Mouse (Mus musculus) ES-Bruce4 (cell line): ENCODE results near the gene Ppm1h. TPM values are rescaled to one million over a fixed set of nuclear protein-coding genes. Genes with fewer than 3 reads are reported as not detected.
A peak's percentile ranks its signal among the peaks of the same experiment; 100 is the strongest.

Source experiments
- H3K27ac ChIP-seq: 2 replicates; pipeline ENCODE4 v1.5.1; 2012; ENCODE audit warnings: low read length, inconsistent platforms; ENCODE audit not compliant: insufficient read depth
- H3K27me3 ChIP-seq: 2 replicates; pipeline ENCODE4 v1.6.1; 2012; ENCODE audit warnings: mild to moderate bottlenecking, low read length, inconsistent platforms; ENCODE audit not compliant: control insufficient read depth, poor library complexity, insufficient read depth, severe bottlenecking
- H3K36me3 ChIP-seq: 2 replicates; pipeline ENCODE4 v1.6.1; 2012; ENCODE audit warnings: inconsistent platforms, mild to moderate bottlenecking, low read length, moderate library complexity; ENCODE audit not compliant: control insufficient read depth, poor library complexity, insufficient read depth, severe bottlenecking
- H3K4me1 ChIP-seq: one replicate; pipeline ENCODE4 v1.8.1; 2011; ENCODE audit warnings: low read length; ENCODE audit not compliant: control insufficient read depth, insufficient read depth
- H3K4me3 ChIP-seq: 2 replicates; pipeline ENCODE4 v1.5.1; 2011; ENCODE audit warnings: low read depth, mild to moderate bottlenecking, low read length
- H3K9ac ChIP-seq: 2 replicates; pipeline ENCODE4 v1.6.1; 2012; ENCODE audit warnings: low read depth, mild to moderate bottlenecking, inconsistent platforms; ENCODE audit not compliant: poor library complexity, severe bottlenecking
- H3K9me3 ChIP-seq: replicated peaks from 2 replicates; pipeline ENCODE4 v1.6.1; 2012; ENCODE audit warnings: mild to moderate bottlenecking, low read length, inconsistent platforms; ENCODE audit not compliant: control insufficient read depth, poor library complexity, insufficient read depth, severe bottlenecking
- CTCF ChIP-seq: IDR thresholded peaks from one replicate; pipeline ENCODE4 v1.8.1; 2011; ENCODE audit warnings: low read depth, low read length
- EP300 ChIP-seq: IDR thresholded peaks from 2 replicates; pipeline ENCODE4 v1.6.1; 2011; ENCODE audit warnings: low read depth, low read length; ENCODE audit not compliant: insufficient read depth
- POLR2A ChIP-seq: IDR thresholded peaks from one replicate; pipeline ENCODE4 v1.8.1; 2011; ENCODE audit warnings: low read length; ENCODE audit not compliant: insufficient read depth
- polyA plus RNA-seq: library from polyadenylated mRNA; stranded (reverse); fragments of >200 nt; gene quantifications from 2 replicates; pipeline ENCODE4 v1.2.4, GENCODE M21; 2011; ENCODE audit warnings: low read depth; ENCODE audit not compliant: missing spikeins, insufficient read depth, insufficient read length

The Ppm1h gene
- 7.1 and 8.7 TPM in 2 replicates for polyA plus RNA-seq

GRCm38 (mm10) chr10:122678541-122679436 is at the start of gene Ppm1h:
Gene Ppm1h (plus strand): TSS chr10:122678762.
- Histone ChIP-seq H3K36me3 (no peaks in the 10 kb centered on the region), H3K27me3 (peaks cover 4% of the 10 kb centered on the region; the same call in 1 of the 2 replicates), H3K4me1 (peaks cover 3% of the 10 kb centered on the region), H3K9ac (peak within 1 kb of the TSS; percentile 82), H3K4me3 (peak within 1 kb of the TSS; percentile 66), H3K9me3 (no peaks in the 10 kb centered on the region), H3K27ac (no peak within 1 kb of the TSS)
- TF ChIP-seq CTCF (peak; percentile 36), EP300 (no peak), POLR2A (no peak)

- Histone ChIP-seq H3K4me1 (no peaks in the 10 kb centered on the region), H3K4me3 (no peak overlapping the region)
These were observed 49.6 kb upstream of the Ppm1h start for GRCm38 (mm10) chr10:122629003-122629402.

GRCm38 (mm10) chr10:122639879-122640278 is 38.7 kb upstream of the Ppm1h start:
- TF ChIP-seq EP300 (no peak), POLR2A (no peak), CTCF (no peak)

More at GRCm38 (mm10) chr10:122629003-122629402, 49.6 kb upstream of the Ppm1h start:
- TF ChIP-seq EP300: no peak
- TF ChIP-seq POLR2A: no peak
- no peak for TF ChIP-seq CTCF
- no peaks in the 10 kb centered on the region for H3K27me3 ChIP-seq
- no peaks in the 10 kb centered on the region for H3K9me3 ChIP-seq
- no peak overlapping the region for H3K9ac ChIP-seq
- no peak overlapping the region for H3K27ac ChIP-seq
- no peaks in the 10 kb centered on the region for H3K36me3 ChIP-seq

DNA sequence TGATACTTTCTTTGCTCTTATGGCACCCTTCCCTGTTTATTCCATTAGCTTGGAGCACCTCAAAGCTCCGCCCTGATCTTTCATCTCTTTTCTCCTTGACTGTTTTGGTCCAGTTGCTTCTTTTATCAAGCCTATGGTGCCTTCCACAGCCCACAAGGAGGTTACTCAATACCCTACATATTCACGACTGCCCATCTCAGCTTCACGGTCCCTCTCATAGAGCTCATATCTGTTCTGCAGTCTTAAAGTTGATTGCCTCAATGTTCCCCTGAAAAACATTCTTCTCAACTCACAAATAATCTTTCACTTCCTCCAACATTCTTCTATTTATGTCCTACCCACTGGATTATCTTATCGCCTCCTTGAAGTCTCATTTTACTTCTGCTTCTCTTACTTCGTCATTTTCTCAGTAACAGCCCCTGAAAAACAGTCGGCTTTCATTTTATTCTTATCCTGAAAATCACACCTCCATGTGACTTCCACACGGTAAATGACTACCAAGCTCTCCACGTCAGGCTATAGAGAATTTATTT is 37.2 kb upstream of the Ppm1h start:
- no peaks in the 10 kb centered on the region for H3K36me3 ChIP-seq
- H3K27me3 ChIP-seq: no peaks in the 10 kb centered on the region
- no peak overlapping the region for H3K9ac ChIP-seq
- no peaks in the 10 kb centered on the region for H3K4me1 ChIP-seq
- no peaks in the 10 kb centered on the region for H3K9me3 ChIP-seq
- TF ChIP-seq EP300 (no peak), CTCF (no peak), POLR2A (no peak)
- no peak overlapping the region for H3K4me3 ChIP-seq
- no peak overlapping the region for H3K27ac ChIP-seq

More at GRCm38 (mm10) chr10:122639879-122640278, 38.7 kb upstream of the Ppm1h start:
- Histone ChIP-seq H3K4me3 (no peak overlapping the region), H3K4me1 (no peaks in the 10 kb centered on the region), H3K9ac (no peak overlapping the region), H3K27me3 (no peaks in the 10 kb centered on the region), H3K27ac (no peak overlapping the region), H3K9me3 (no peaks in the 10 kb centered on the region), H3K36me3 (no peaks in the 10 kb centered on the region)

DNA sequence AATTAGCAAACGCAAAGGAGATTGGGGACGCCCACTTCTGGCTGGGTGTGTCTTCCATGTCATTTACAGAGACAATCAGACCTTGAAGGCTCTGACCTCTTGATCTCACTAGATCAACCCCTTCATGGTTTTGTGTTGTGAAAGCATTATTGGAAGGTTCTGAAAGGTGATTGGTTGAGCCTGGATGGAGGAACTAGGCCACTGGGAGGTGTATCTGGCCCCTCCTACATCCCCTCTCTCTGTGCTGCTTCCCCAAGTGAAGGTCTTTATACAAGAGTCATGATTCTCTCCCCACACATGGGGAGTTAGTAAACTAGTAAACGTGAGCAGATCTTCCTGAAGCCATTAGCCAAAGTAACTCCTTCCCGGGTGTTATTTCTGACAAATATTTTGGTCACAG is 36.4 kb upstream of the Ppm1h start:
- Histone ChIP-seq H3K9me3 (no peaks in the 10 kb centered on the region), H3K27ac (no peak overlapping the region), H3K4me3 (no peak overlapping the region), H3K4me1 (no peaks in the 10 kb centered on the region), H3K36me3 (no peaks in the 10 kb centered on the region), H3K9ac (no peak overlapping the region), H3K27me3 (no peaks in the 10 kb centered on the region)
- no peak for TF ChIP-seq POLR2A
- no peak for TF ChIP-seq CTCF
- TF ChIP-seq EP300: no peak

DNA sequence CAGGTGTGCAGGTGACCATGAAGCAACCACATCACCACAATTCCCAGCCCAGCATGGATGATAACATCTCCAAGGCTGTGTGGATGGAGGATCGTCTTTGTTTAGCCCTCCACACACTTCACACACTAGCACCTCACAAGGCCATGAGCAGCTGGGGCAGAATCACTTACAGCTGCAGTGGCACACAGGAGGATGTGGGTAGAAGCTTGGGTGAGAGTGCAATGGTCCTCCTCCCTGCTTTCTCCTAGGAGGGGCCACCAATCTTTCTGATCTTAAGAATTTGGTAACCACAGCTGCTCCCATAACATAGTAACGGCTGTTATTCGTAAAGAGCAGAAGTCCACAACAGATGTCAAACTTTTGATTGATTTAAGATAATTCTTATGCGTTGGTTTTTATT is 26.6 kb upstream of the Ppm1h start:
- H3K36me3 ChIP-seq: no peaks in the 10 kb centered on the region
- H3K27me3 ChIP-seq: no peaks in the 10 kb centered on the region
- H3K9ac ChIP-seq: no peak overlapping the region
- no peak overlapping the region for H3K4me3 ChIP-seq
- H3K27ac ChIP-seq: no peak overlapping the region
- no peaks in the 10 kb centered on the region for H3K9me3 ChIP-seq
- H3K4me1 ChIP-seq: no peaks in the 10 kb centered on the region
- TF ChIP-seq EP300 (no peak), CTCF (no peak), POLR2A (no peak)
